Mouse (Mus musculus) megakaryocyte-erythroid progenitor cell, adult 5-6 weeks (primary cell): ENCODE measurements around the gene Nat8f2. TPM values are rescaled to one million over a fixed set of nuclear protein-coding genes. Genes with fewer than 3 reads are reported as not detected.
"Not testable (repeated sequence)": the region's sequence is repeated elsewhere in the genome, so short reads cannot be mapped to it uniquely, and the experiment has no call there.

Experiments
- ATAC-seq: replicated peaks from 2 replicates; pipeline ENCODE4 v1.8.0; 2016; ENCODE audit warnings: mild to moderate bottlenecking, inconsistent platforms; ENCODE audit not compliant: severe bottlenecking, poor library complexity, low FRiP score, low TSS enrichment
- total RNA-seq, 2 experiments: library from RNA; stranded (forward) in 1 of 2; stranded (reverse) in 1 of 2; fragments of 200-1000, 215-1000 nt in 1 of 2; fragments of >200 nt in 1 of 2; fragmentation: Nextera tagmentation in 1 of 2; gene quantifications; 2 replicates each; pipeline ENCODE4 v1.2.3; 2014 to 2017

Gene Nat8f2
- total RNA-seq, 2 experiments from 2014 or later = not detected

- not testable (repeated sequence) for ATAC-seq
Observed at GRCm38 (mm10) chr6:85866166-85866565, 2.8 kb downstream of the Nat8f2 start.

DNA sequence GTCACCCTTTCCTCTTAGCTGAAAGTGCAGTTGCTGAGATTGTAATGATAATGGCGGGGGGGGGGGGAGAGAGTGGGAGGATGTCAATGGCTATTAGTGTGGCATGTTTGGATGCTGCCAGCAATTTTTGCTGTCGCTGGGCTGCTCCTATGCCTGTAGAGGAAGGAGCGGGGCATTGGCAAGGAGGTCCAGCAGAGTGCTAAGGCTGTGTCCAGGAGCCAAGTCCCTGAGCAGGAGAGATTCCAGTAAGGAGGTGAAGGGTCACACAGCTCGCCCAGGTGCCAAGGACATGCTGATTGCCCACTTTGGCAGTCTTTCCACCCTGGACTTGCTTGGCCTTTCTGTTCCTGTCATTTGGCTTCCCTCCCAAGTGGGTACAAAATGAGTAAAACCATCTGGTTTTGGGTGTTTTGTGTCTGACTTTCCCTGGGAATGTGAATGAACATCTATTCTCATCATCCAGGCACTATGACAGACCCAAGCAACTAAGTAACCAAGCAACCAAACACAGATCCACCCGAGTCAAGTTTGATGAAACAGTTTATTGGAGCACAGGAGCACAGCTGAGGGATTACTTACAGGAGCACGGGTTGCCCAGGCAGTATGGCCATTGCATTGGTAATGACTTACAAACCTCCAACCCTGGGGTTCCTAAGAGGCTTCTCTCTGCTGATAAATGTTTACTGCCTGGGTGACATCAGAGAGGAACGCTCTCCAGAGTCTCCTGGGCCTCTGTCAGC, 3.9 kb downstream of the Nat8f2 start:
- not testable (repeated sequence) for ATAC-seq

DNA sequence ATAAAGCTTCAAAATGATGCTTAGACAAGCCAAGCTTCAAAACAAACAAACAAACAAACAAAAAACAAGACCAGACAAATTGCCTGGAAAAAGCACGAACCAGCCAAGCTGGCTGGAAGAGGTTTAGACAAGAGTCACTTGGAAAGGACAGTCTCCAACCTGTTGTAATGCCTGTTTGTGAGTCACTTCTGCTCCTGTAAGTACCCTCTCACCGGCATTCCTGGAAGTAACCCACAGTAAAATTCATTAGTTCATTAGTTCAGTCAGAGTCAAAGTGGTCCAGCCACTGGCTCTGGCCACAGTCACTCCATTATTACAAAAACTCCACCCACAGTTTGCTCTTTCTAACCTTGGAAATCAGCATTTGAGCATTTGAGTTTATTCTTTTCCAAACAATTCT, 5.1 kb downstream of the Nat8f2 start:
- ATAC-seq = no peak

GRCm38 (mm10) chr6:85863136-85863535, 5.8 kb downstream of the Nat8f2 start:
- no peak for ATAC-seq

GRCm38 (mm10) chr6:85862565-85862964, 6.4 kb downstream of the Nat8f2 start:
- ATAC-seq = no peak

DNA sequence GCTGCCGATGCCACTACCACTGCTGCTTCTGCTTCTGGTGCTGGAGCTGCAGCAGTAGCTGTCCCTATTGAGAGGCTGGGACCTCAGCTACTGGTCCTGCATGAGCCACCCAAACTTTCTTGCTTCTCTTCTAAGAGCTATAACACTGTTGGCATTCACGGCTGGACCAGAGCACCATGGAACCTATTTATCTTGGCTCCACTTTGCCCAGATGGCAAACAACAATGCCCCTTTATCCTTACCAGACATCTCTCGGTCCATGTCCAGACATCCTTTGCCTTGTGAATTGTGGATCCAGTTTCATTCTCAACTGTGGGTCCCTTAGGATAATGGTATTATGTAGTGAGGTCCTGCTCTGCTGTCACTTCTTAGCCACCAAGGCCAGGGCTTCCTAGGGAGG, 7.7 kb downstream of the Nat8f2 start:
- no peak for ATAC-seq

- ATAC-seq = no peak
Observed at GRCm38 (mm10) chr6:85856194-85856678, 12.7 kb downstream of the Nat8f2 start.

- ATAC-seq = no peak
Observed at GRCm38 (mm10) chr6:85853481-85853880, 15.5 kb downstream of the Nat8f2 start.

- ATAC-seq = no peak
Observed at GRCm38 (mm10) chr6:85851062-85851773, 17.7 kb downstream of the Nat8f2 start.

- no peak for ATAC-seq
Observed at GRCm38 (mm10) chr6:85849240-85849639, 19.7 kb downstream of the Nat8f2 start.

DNA sequence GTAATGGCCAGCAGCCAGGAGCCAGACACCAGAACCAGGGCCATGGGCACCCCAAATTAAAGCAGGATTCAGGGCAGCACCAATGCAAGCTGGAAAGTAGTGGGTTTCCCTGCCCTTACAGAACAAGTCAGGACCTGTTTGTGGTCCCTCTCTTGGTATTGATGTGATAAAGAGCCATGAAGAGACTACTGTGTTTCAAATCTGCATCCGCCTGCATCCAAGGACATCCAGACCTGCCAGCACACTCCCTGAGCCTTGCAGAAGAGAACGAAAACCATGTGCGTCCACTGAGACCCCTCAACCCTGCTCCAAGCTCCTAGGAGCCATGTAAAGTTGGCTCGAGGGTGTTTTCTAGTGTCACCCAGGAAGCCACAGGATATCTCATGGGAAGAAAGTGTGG, 20.8 kb downstream of the Nat8f2 start:
- ATAC-seq = no peak

DNA sequence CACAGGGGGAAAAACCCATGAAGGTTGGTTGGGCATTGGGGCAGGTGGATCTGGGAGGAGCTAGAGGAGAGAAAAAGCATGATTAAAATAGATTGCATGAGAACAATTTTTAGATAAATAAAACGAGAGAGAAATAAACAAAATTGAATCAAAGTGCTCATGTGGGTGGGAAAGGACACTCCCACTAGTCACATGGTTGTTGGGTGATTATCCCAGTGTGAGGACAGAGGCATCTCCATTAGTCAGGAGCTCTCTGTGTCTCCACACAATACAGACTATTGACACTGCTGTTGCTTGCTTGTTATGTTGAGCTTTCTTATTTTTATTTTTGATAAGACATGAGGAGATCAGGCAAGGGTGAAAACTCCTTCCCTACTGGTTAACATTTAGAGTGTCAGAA, 22.0 kb downstream of the Nat8f2 start:
- ATAC-seq = no peak

DNA sequence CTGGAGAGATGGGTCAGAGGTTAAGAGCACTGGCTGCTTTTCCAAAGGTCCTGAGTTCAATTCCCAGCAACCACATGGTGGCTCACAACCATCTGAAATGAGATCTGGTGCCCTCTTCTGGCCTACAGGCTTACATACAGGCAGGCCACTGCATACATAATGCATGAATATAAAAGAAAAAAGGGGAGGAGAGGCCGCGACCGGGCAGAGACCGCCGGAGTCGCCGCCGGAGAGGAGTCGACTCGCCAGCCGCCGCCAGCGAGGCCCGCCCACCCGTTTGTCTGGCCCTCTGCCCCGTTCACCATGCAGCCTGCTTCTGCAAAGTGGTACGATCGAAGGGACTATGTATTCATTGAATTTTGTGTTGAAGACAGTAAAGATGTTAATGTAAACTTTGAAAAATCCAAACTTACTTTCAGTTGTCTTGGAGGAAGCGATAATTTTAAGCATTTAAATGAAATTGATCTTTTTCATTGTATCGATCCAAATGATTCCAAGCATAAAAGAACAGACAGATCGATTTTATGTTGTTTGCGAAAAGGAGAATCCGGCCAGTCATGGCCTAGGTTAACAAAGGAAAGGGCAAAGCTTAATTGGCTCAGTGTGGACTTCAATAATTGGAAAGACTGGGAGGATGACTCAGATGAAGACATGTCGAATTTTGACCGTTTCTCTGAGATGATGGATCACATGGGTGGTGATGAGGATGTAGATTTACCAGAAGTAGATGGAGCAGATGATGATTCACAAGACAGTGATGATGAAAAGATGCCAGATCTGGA, 25.1 kb downstream of the Nat8f2 start:
- not testable (repeated sequence) for ATAC-seq

- ATAC-seq = no peak
Observed at GRCm38 (mm10) chr6:85839982-85840381, 29.0 kb downstream of the Nat8f2 start.

DNA sequence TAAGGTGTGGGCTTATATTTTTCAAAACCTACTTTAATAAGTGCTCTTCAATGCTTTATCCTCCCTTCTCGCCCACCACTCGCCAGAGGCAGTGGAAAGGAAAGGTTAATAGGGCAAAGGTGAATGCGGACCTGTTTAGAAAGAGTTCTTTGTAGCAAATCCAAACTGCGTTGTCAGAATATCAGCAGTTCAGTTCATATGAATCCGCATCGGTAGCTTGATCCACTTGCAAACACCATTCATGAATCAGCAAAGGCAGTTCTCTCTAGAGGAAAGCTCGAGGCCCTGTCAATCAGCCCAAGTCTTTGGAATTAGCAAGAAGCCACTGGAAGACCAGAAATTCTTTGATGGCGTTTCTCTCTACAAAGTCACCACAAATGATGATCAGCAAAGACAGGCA, 30.3 kb downstream of the Nat8f2 start:
- no peak for ATAC-seq

DNA sequence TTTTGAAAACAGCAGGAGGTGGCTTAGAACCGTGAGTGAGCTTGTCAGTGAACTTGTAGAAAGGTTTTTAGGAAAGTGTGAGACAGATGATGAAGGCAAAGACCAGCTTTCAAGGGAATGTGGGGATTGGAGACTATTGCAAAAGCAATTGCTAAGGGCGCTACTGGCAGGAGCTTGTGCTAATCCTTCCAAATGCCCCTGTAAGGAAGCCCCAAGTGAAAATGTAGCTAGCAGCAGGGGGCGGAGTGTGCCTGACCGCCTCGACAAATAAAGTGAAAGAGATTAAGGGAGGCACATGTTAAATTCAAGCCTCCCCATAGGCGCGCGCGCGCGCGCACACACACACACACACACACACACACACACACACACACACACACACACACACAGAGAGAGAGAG, 31.7 kb downstream of the Nat8f2 start:
- ATAC-seq = peak; percentile 50; the same call in 1 of the 2 replicates

GRCm38 (mm10) chr6:85836827-85837226, 32.1 kb downstream of the Nat8f2 start:
- ATAC-seq = 0 out of 2 replicates have a peak, but pooled peaks have one; percentile 22

GRCm38 (mm10) chr6:85836098-85836497, 32.9 kb downstream of the Nat8f2 start:
- not testable (repeated sequence) for ATAC-seq

DNA sequence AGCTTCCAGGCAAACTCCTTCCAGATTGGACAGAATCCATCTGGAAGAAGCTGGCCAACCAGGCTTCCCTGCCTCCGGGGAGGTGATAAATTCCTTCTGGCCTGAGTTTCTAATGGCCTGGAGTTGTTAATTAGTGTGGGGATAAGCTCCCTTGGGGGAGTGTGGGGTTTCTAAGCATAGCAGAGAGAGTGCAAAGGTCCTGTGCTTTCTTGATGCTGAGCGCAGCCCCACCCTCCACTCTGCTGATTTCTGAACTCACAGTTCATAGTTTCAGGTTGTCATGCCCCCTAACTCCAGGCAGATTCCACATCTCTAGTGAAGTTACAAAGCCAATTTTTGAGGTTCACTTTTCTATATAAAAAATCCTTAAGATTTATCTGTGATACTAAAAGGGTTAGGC, 33.9 kb downstream of the Nat8f2 start:
- not testable (repeated sequence) for ATAC-seq

DNA sequence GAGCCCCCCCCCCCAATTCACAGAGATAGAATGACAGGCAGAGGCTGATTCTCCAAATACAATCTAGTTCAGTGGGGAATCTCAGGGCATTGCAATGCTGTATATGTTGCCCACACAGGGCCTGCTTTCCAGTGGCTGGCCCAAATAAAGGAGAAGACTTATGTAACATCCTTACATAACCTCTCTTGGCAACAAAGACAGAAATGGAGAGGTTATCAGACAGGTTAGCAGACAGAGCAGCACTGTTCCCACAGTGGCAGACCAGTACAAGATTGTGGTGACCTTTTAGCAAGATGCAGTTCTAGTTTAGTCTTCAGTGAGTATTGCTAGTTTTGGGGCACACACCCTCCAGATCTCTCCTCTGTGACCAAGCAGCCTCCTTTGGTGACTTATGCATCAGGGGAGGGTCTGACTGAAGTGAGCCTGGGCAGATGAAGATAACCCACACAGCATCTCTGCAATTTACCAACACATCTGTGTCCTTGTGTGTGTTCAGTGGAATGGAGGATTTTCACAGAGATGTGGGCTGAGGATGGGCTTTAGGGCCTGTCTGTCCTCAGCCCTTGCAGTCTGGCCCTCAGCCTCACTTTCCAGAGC, 34.4 kb downstream of the Nat8f2 start:
- not testable (repeated sequence) for ATAC-seq
